Mouse (Mus musculus) forebrain, embryonic 16.5 days (tissue): ENCODE data around the gene Vmn2r19. TPM values are rescaled to one million over a fixed set of nuclear protein-coding genes. Genes with fewer than 3 reads are reported as not detected.
"Not testable (repeated sequence)": the region's sequence is repeated elsewhere in the genome, so short reads cannot be mapped to it uniquely, and the experiment has no call there.

ENCODE experiments used
- ATAC-seq: fragments of 200-750 bp; cut with Nextera tagmentation; 2 replicates; pipeline ENCODE4 v1.8.0; 2017; ENCODE audit warnings: mild to moderate bottlenecking, moderate library complexity
- H3K27ac ChIP-seq: fragments of 300-500 bp; sonication (generic); 2 replicates; pipeline ENCODE4 v1.5.1; 2014; ENCODE audit warnings: low read length, control low read depth
- H3K27me3 ChIP-seq: fragments of 300-500 bp; sonication (generic); replicated peaks from 2 replicates; pipeline ENCODE4 v1.6.1; 2014; ENCODE audit warnings: low read length; ENCODE audit not compliant: control insufficient read depth, insufficient read depth
- H3K36me3 ChIP-seq: fragments of 300-500 bp; sonication (generic); 2 replicates; pipeline ENCODE4 v1.6.1; 2014; ENCODE audit not compliant: control insufficient read depth, insufficient read depth
- H3K4me1 ChIP-seq: fragments of 300-500 bp; sonication (generic); replicated peaks from 2 replicates; pipeline ENCODE4 v1.6.1; 2014; ENCODE audit warnings: low read length; ENCODE audit not compliant: control insufficient read depth, insufficient read depth
- H3K4me2 ChIP-seq: fragments of 300-500 bp; sonication (generic); 2 replicates; pipeline ENCODE4 v1.6.1; 2014; ENCODE audit warnings: mild to moderate bottlenecking, low read length, control low read depth
- H3K4me3 ChIP-seq: fragments of 300-500 bp; sonication (generic); replicated peaks from 2 replicates; pipeline ENCODE4 v1.5.1; 2014; ENCODE audit warnings: mild to moderate bottlenecking, low read length, control low read depth
- H3K9ac ChIP-seq: fragments of 300-500 bp; sonication (generic); replicated peaks from 2 replicates; pipeline ENCODE4 v1.6.1; 2014; ENCODE audit warnings: low read depth, low read length, control low read depth
- H3K9me3 ChIP-seq: fragments of 300-500 bp; sonication (generic); 2 replicates; pipeline ENCODE4 v1.6.1; 2016; ENCODE audit warnings: low read length; ENCODE audit not compliant: control insufficient read depth
- WGBS: fragments of 180-500 bp; shearing (Covaris S2); extraction: QIAGEN DNeasy Blood & Tissue Kit; methylation state at CpG from one replicate; pipeline ENCODE4 v1.1.7; 2014; 5-methylcytosine and 5-hydroxymethylcytosine counted together
- polyA plus RNA-seq: library from polyadenylated mRNA; unstranded; fragments of >200 nt; fragmentation: Nextera tagmentation; extraction: Ambion mirVana; gene quantifications from 2 replicates; pipeline ENCODE4 v1.2.1, GENCODE M21; 2015

Vmn2r19 gene
- polyA plus RNA-seq, 1 experiment from 2014 or later: not detected

GRCm38 (mm10) chr6:123286311-123286710, 21.8 kb upstream of the Vmn2r19 start:
- WGBS: 89% methylated on average over 2 of the region's 2 CpGs
- H3K9me3 ChIP-seq: no peaks in the 10 kb centered on the region
- no peak overlapping the region for H3K4me3 ChIP-seq
- no peaks in the 10 kb centered on the region for H3K27me3 ChIP-seq
- H3K36me3 ChIP-seq: no peaks in the 10 kb centered on the region
- H3K9ac ChIP-seq: no peak overlapping the region
- H3K4me1 ChIP-seq: no peaks in the 10 kb centered on the region
- H3K4me2 ChIP-seq: no peak overlapping the region
- no peak for ATAC-seq
- no peak overlapping the region for H3K27ac ChIP-seq

- Histone ChIP-seq H3K36me3 (no peaks in the 10 kb centered on the region), H3K4me2 (no peak overlapping the region), H3K4me1 (no peaks in the 10 kb centered on the region), H3K27ac (no peak overlapping the region), H3K4me3 (no peak overlapping the region), H3K9ac (no peak overlapping the region), H3K9me3 (no peaks in the 10 kb centered on the region), H3K27me3 (no peaks in the 10 kb centered on the region)
- WGBS: 85% methylated on average over 10 of the region's 10 CpGs
- ATAC-seq: no peak
These were observed 19.2 kb upstream of the Vmn2r19 start for GRCm38 (mm10) chr6:123288931-123289330.

GRCm38 (mm10) chr6:123289753-123290152, 18.4 kb upstream of the Vmn2r19 start, which contains the start of gene Clec4e:
Gene Clec4e (minus strand): TSS chr6:123289870.
- Histone ChIP-seq H3K4me1 (no peaks in the 10 kb centered on the region), H3K9ac (no peak within 1 kb of the TSS), H3K9me3 (no peaks in the 10 kb centered on the region), H3K27me3 (no peaks in the 10 kb centered on the region), H3K27ac (no peak within 1 kb of the TSS), H3K4me2 (no peak within 1 kb of the TSS), H3K4me3 (no peak within 1 kb of the TSS), H3K36me3 (no peaks in the 10 kb centered on the region)
- ATAC-seq: no peak
- WGBS: 86% methylated on average over 4 of the region's 4 CpGs

GRCm38 (mm10) chr6:123292751-123293400, 15.3 kb upstream of the Vmn2r19 start:
- no peak overlapping the region for H3K9ac ChIP-seq
- 92% methylated on average over 1 of the region's 1 CpGs for WGBS
- no peak overlapping the region for H3K4me2 ChIP-seq
- H3K4me3 ChIP-seq: no peak overlapping the region
- no peaks in the 10 kb centered on the region for H3K27me3 ChIP-seq
- H3K36me3 ChIP-seq: no peaks in the 10 kb centered on the region
- no peak for ATAC-seq
- H3K9me3 ChIP-seq: no peaks in the 10 kb centered on the region
- no peak overlapping the region for H3K27ac ChIP-seq
- no peaks in the 10 kb centered on the region for H3K4me1 ChIP-seq

- not testable (repeated sequence) for H3K4me2 ChIP-seq, H3K4me1 ChIP-seq, H3K4me3 ChIP-seq, H3K27ac ChIP-seq, H3K27me3 ChIP-seq, H3K9me3 ChIP-seq, ATAC-seq, H3K36me3 ChIP-seq, H3K9ac ChIP-seq
- 89% methylated on average over 11 of the region's 11 CpGs for WGBS
These were observed 14.6 kb upstream of the Vmn2r19 start for GRCm38 (mm10) chr6:123293509-123293908.

- H3K36me3 ChIP-seq: no peaks in the 10 kb centered on the region
- no peak overlapping the region for H3K27ac ChIP-seq
- H3K27me3 ChIP-seq: no peaks in the 10 kb centered on the region
- H3K4me3 ChIP-seq: no peak overlapping the region
- no peak overlapping the region for H3K9ac ChIP-seq
- H3K9me3 ChIP-seq: peaks cover 2% of the 10 kb centered on the region; the same call in 1 of the 2 replicates
- H3K4me2 ChIP-seq: no peak overlapping the region
- WGBS: 70% methylated on average over 1 of the region's 1 CpGs
- ATAC-seq: no peak
- H3K4me1 ChIP-seq: no peaks in the 10 kb centered on the region
These were observed 11.4 kb upstream of the Vmn2r19 start for GRCm38 (mm10) chr6:123296687-123297086.

GRCm38 (mm10) chr6:123306315-123306714, 1.8 kb upstream of the Vmn2r19 start:
- H3K9ac ChIP-seq, H3K27ac ChIP-seq, H3K4me3 ChIP-seq, ATAC-seq, H3K27me3 ChIP-seq, H3K4me1 ChIP-seq, H3K9me3 ChIP-seq, H3K36me3 ChIP-seq, H3K4me2 ChIP-seq: not testable (repeated sequence)
- 88% methylated on average over 7 of the region's 7 CpGs for whole genome bisulfite sequencing

- no peak for ATAC-seq
- no peak overlapping the region for H3K4me2 ChIP-seq
- H3K9ac ChIP-seq: no peak overlapping the region
- 36% methylated on average over 2 of the region's 2 CpGs for WGBS
- no peaks in the 10 kb centered on the region for H3K4me1 ChIP-seq
- H3K27ac ChIP-seq: no peak overlapping the region
- H3K9me3 ChIP-seq: no peaks in the 10 kb centered on the region
- H3K27me3 ChIP-seq: no peaks in the 10 kb centered on the region
- no peak overlapping the region for H3K4me3 ChIP-seq
- no peaks in the 10 kb centered on the region for H3K36me3 ChIP-seq
These were observed 24.4 kb downstream of the Vmn2r19 start for GRCm38 (mm10) chr6:123332503-123332902.

- Histone ChIP-seq H3K9ac (no peak overlapping the region), H3K4me3 (no peak overlapping the region), H3K27ac (no peak overlapping the region), H3K9me3 (no peaks in the 10 kb centered on the region), H3K4me2 (no peak overlapping the region), H3K4me1 (no peaks in the 10 kb centered on the region), H3K27me3 (no peaks in the 10 kb centered on the region), H3K36me3 (no peaks in the 10 kb centered on the region)
- no peak for ATAC-seq
These were observed 32.0 kb downstream of the Vmn2r19 start for GRCm38 (mm10) chr6:123340093-123340492.

- Histone ChIP-seq H3K9me3 (no peaks in the 10 kb centered on the region), H3K4me1 (no peaks in the 10 kb centered on the region), H3K4me3 (no peak overlapping the region), H3K36me3 (no peaks in the 10 kb centered on the region), H3K9ac (no peak overlapping the region), H3K27ac (no peak overlapping the region), H3K4me2 (no peak overlapping the region), H3K27me3 (no peaks in the 10 kb centered on the region)
- 87% methylated on average over 1 of the region's 1 CpGs for WGBS
- no peak for ATAC-seq
These were observed 38.0 kb downstream of the Vmn2r19 start for GRCm38 (mm10) chr6:123346141-123346540.
